18 mouse cellular contexts compared by ENCODE assay signal in genomic region chr2:167330581-167330980, GRCm38 (mm10). TPM values are rescaled to one million over a fixed set of nuclear protein-coding genes. Genes with fewer than 3 reads are reported as not detected.
DNase-seq lines count a peak whose midpoint lies in the region; ATAC-seq and TF ChIP-seq lines count a peak whose summit lies in the region.
"Had no signal": no experiment of that assay in that cellular context is flagged by ENCODE, and none has a peak within 500 bp of the region (broad histone marks: within the 10 kb centered on the region; RNA-seq: fewer than 3 reads in every experiment).

No protein-coding gene starts in this region.

- no peak overlapping the region for H3K9ac ChIP-seq in midbrain, embryonic 13.5 days (replicated peaks)
- H3K9ac ChIP-seq in midbrain, embryonic 16.5 days (ENCODE audit: low read depth, low read length): no peak overlapping the region
- H3K9ac ChIP-seq: forebrain, embryonic 15.5 days; hindbrain, embryonic 15.5 days; lung, embryonic 14.5 days had no signal

- H3K4me2 ChIP-seq in midbrain, embryonic 13.5 days (replicated peaks): no peak overlapping the region
- no peak overlapping the region for H3K4me2 ChIP-seq in midbrain, embryonic 16.5 days (ENCODE audit: low read length)
- H3K4me2 ChIP-seq in myocyte (ENCODE audit: low read depth): peak overlapping the region; percentile 63
- H3K4me2 ChIP-seq: forebrain, embryonic 15.5 days; hindbrain, embryonic 15.5 days; limb, embryonic 12.5 days; lung, embryonic 14.5 days had no signal

- DNase-seq in gastrocnemius, adult 8-10 months (ENCODE audit: low spot score in 2 of 2): peak; percentile 21 to 38
- DNase-seq in gastrocnemius, postnatal 4 days (ENCODE audit: low spot score in 2 of 2): no peak
- peak; percentile 59 for DNase-seq in cerebellum, adult 8-10 months
- no peak for DNase-seq in adrenal gland, postnatal 14 days
- DNase-seq in heart, postnatal 14 days: no peak
- DNase-seq: kidney, adult 18-20 months; kidney, postnatal 25 days; lung, embryonic 14.5 days; thymus, postnatal 14 days had no signal

- no peaks in the 10 kb centered on the region for H3K36me3 ChIP-seq in midbrain, embryonic 13.5 days
- H3K36me3 ChIP-seq in midbrain, embryonic 16.5 days (ENCODE audit: control insufficient read depth, insufficient read depth, low read length): no peaks in the 10 kb centered on the region
- H3K36me3 ChIP-seq in myocyte (ENCODE audit: control insufficient read depth, insufficient read depth): no peaks in the 10 kb centered on the region
- H3K36me3 ChIP-seq: forebrain, embryonic 15.5 days; G1E; heart, embryonic 13.5 days; hindbrain, embryonic 15.5 days; limb, embryonic 12.5 days had no signal

- no peak for TF ChIP-seq POLR2A in myocyte (IDR thresholded peaks at IDR 0.05; ENCODE audit: insufficient read length, low read depth)

- 88% methylated on average over 5 of the region's 5 CpGs for WGBS in midbrain, embryonic 13.5 days
- WGBS in midbrain, embryonic 16.5 days: 81% methylated on average over 5 of the region's 5 CpGs

- no peak for ATAC-seq in midbrain, embryonic 13.5 days
- no peak for ATAC-seq in midbrain, embryonic 16.5 days

- H3K27ac ChIP-seq in midbrain, embryonic 13.5 days: peak overlapping the region; percentile 49
- H3K27ac ChIP-seq in midbrain, embryonic 16.5 days (ENCODE audit: low read length): no peak overlapping the region; the same call in 1 of the 2 replicates
- H3K27ac ChIP-seq: forebrain, embryonic 15.5 days; stomach, postnatal 0 days had no signal

- H3K27me3 ChIP-seq in midbrain, embryonic 13.5 days: no peaks in the 10 kb centered on the region
- no peaks in the 10 kb centered on the region for H3K27me3 ChIP-seq in midbrain, embryonic 16.5 days (ENCODE audit: control insufficient read depth, insufficient read depth, low read depth, low read length)
- H3K27me3 ChIP-seq in myocyte (ENCODE audit: control insufficient read depth, insufficient read depth, insufficient read length): no peaks in the 10 kb centered on the region
- H3K27me3 ChIP-seq: forebrain, embryonic 15.5 days; heart, embryonic 13.5 days; hindbrain, embryonic 15.5 days; limb, embryonic 12.5 days had no signal

- no peaks in the 10 kb centered on the region for H3K9me3 ChIP-seq in midbrain, embryonic 13.5 days
- no peaks in the 10 kb centered on the region for H3K9me3 ChIP-seq in midbrain, embryonic 16.5 days (replicated peaks; ENCODE audit: control insufficient read depth, low read length, poor library complexity, severe bottlenecking)
- H3K9me3 ChIP-seq: forebrain, embryonic 15.5 days; G1E; heart, embryonic 13.5 days; hindbrain, embryonic 15.5 days; limb, embryonic 12.5 days had no signal

- H3ac ChIP-seq in myocyte (ENCODE audit: control insufficient read depth, insufficient read length): no peak overlapping the region

- no peak overlapping the region for H3K4me3 ChIP-seq in midbrain, embryonic 13.5 days (replicated peaks)
- no peak overlapping the region for H3K4me3 ChIP-seq in midbrain, embryonic 16.5 days (ENCODE audit: low read depth, low read length)
- no peak overlapping the region for H3K4me3 ChIP-seq in myocyte
- H3K4me3 ChIP-seq: forebrain, embryonic 15.5 days; heart, embryonic 13.5 days; hindbrain, embryonic 15.5 days; limb, embryonic 12.5 days had no signal

- peaks cover 90% of the 10 kb centered on the region for H3K79me2 ChIP-seq in myocyte (ENCODE audit: control insufficient read depth, insufficient read depth)

- peaks cover 35% of the 10 kb centered on the region for H3K4me1 ChIP-seq in midbrain, embryonic 13.5 days (replicated peaks)
- H3K4me1 ChIP-seq in midbrain, embryonic 16.5 days (ENCODE audit: control insufficient read depth, insufficient read depth, low read length): peaks cover 22% of the 10 kb centered on the region

- intact Hi-C loops in heart, postnatal 14 days (cut with DNase I): no loop called here

TF ChIP-seq in myocyte, 11 proteins besides CTCF, POLR2A, EP300 and RAD21:
- TF ChIP-seq MYOG (IDR thresholded peaks at IDR 0.05; ENCODE audit: control insufficient read depth in 1 of 3, insufficient read depth in 1 of 3, insufficient read length in 2 of 3, low read depth in 2 of 3) (peak; percentile 60 to 95 (median 86)), SRF (IDR thresholded peaks at IDR 0.05; ENCODE audit: control insufficient read depth, insufficient read length, low read depth) (no peak), MYOD1 (IDR thresholded peaks at IDR 0.05; ENCODE audit: control insufficient read depth in 1 of 3, insufficient read length in 2 of 3, low read depth in 2 of 3) (peak; percentile 93 to 100 (median 99)), TCF12 (IDR thresholded peaks at IDR 0.05; ENCODE audit: insufficient read depth, poor library complexity, severe bottlenecking) (peak; percentile 61), MAX (IDR thresholded peaks at IDR 0.05; ENCODE audit: low read depth) (no peak), REST (IDR thresholded peaks at IDR 0.05; ENCODE audit: insufficient read depth, insufficient read length) (no peak), CEBPB (IDR thresholded peaks at IDR 0.05; ENCODE audit: insufficient read depth, poor library complexity, severe bottlenecking) (no peak), POLR2AphosphoS2 (IDR thresholded peaks at IDR 0.05; ENCODE audit: insufficient read length, low read depth) (no peak), E2F4 (IDR thresholded peaks at IDR 0.05; ENCODE audit: insufficient read depth) (no peak), TCF3 (IDR thresholded peaks at IDR 0.05; ENCODE audit: insufficient read length, low read depth) (peak; percentile 81), USF1 (IDR thresholded peaks at IDR 0.05; ENCODE audit: low read depth) (no peak)

RNA-seq across cellular contexts. Expression of gene B4galt5, which starts 18.4 kb away (rescaled TPM):
- 10 to 100 TPM in 1 of 4 experiments, 1 to 10 TPM in 3; 6.2 to 13.3 (median 8.8) TPM for total RNA-seq in gastrocnemius, adult 8-10 months (2022)
- total RNA-seq in gastrocnemius, postnatal 4 days (2021): 10 to 100 TPM; 40.0 to 41.0 TPM
- polyA plus RNA-seq in midbrain, embryonic 13.5 days (2015; fragmentation: Nextera tagmentation; extraction: Ambion mirVana): 10.6 and 11.2 TPM in 2 replicates
- polyA plus RNA-seq in midbrain, embryonic 16.5 days (2015; fragmentation: Nextera tagmentation; extraction: Ambion mirVana): 16.6 and 18.1 TPM in 2 replicates
- 70.0 TPM for polyA plus RNA-seq in myocyte (2012; fragmentation: generic; extraction: Trizol)
- 75.6 and 77.7 TPM in 2 replicates for total RNA-seq in adrenal gland, postnatal 14 days (2021)
- 10 to 100 TPM; 18.5 to 19.8 TPM for total RNA-seq in heart, postnatal 14 days (2021)

Comparison
In these comparisons a context has a peak if more than half of its experiments do, and no peak if none do; other contexts are left out.
1. DNase-seq: peak in gastrocnemius, adult 8-10 months (2 of 2) and cerebellum, adult 8-10 months (single experiment); none in gastrocnemius, postnatal 4 days (0 of 2), adrenal gland, postnatal 14 days (single experiment) and heart, postnatal 14 days (0 of 2).